Mouse (Mus musculus): ENCODE results near the gene Fxyd6. TPM values are rescaled to one million over a fixed set of nuclear protein-coding genes. Genes with fewer than 3 reads are reported as not detected.

Fxyd6 gene
- polyA plus RNA-seq (2017; shearing (Covaris generic)): 1 to 10 TPM in 1 of 2 experiments, not detected in 1; 1.1 TPM

DNA sequence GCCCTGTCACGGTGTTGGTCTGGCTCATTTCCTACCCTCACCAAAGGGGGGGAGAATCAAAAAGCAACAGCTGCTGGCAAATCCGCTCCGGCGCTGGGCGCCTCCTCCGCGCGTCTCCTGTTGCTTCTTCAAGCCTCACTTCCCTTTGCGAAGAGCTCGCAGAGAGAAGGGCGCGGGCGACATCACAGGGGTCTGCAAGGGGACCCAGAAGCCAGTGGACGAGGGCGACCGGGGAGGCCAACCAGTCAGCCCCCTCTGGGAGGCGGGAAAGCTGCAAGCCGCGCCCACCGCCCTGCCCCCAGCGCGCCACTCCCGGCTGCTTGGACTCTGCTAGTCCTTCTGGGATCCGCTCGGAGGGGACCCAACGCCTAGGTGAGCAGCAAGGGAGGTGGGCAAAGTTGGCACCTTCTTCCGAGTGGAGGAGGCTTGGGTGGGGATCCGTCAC is at the start of gene Fxyd6:
Gene Fxyd6 (plus strand): TSS at position 69 of the 445 bp plus-strand sequence.
- no peak for ATAC-seq

- ATAC-seq: no peak
These were observed 48.5 kb upstream of the Fxyd6 start for GRCm38 (mm10) chr9:45321465-45321864.

- ATAC-seq: no peak
These were observed 48.0 kb upstream of the Fxyd6 start for GRCm38 (mm10) chr9:45321946-45322430.

GRCm38 (mm10) chr9:45326390-45326789 is 43.6 kb upstream of the Fxyd6 start:
- no peak for ATAC-seq

GRCm38 (mm10) chr9:45328263-45328662 is 41.7 kb upstream of the Fxyd6 start:
- ATAC-seq: no peak

- peak; percentile 71 for ATAC-seq
These were observed 40.4 kb upstream of the Fxyd6 start for GRCm38 (mm10) chr9:45329577-45329976.

GRCm38 (mm10) chr9:45337406-45337805 is 32.6 kb upstream of the Fxyd6 start:
- no peak for ATAC-seq

- no peak for ATAC-seq
These were observed 26.9 kb upstream of the Fxyd6 start for GRCm38 (mm10) chr9:45343066-45343465.

- ATAC-seq: no peak
These were observed 24.5 kb upstream of the Fxyd6 start for GRCm38 (mm10) chr9:45345516-45345915.

GRCm38 (mm10) chr9:45346276-45346675 is 23.7 kb upstream of the Fxyd6 start:
- no peak for ATAC-seq

DNA sequence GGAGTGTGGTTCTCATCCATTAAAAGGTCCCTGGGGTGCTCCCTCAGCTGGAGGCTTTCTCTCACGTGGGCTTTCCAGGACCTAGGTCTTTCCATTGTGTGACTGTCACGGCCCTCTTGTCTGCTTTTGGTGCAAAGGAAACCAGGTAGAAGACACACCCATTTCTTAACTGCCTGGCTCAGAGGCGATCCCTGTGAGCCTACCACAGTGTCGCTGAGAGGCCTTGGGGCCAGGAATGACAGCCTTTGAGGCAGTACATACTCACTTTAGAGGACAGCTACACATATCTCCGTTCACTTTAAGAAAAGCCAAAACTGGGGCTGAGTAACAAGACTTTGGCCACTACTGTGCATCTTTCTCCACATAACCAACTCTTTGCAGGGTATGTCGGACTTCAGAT is 21.4 kb upstream of the Fxyd6 start:
- ATAC-seq: no peak

DNA sequence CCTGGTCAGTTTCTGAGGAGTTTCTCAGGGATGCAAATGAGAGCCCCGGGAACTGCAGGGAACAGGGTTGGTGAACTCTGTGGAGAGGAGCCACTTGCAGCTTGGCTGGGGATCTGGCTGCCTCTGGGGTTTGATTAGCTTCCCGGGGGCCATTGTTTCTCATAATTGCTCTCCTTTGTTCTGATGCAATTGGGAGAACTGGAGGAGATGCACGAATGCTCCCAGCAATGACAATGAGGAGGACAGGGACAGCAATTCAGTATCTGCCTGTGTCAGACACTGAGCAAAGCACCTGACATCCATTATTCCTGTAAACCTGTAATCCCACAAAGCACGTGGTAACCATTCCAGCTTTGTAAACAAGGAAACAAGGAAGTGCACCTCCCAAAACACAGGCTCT is 20.8 kb upstream of the Fxyd6 start:
- ATAC-seq: no peak

GRCm38 (mm10) chr9:45349851-45350250 is 20.1 kb upstream of the Fxyd6 start:
- ATAC-seq: no peak

- no peak for ATAC-seq
These were observed 14.8 kb upstream of the Fxyd6 start for GRCm38 (mm10) chr9:45355192-45355591.

- ATAC-seq: no peak
These were observed 11.6 kb upstream of the Fxyd6 start for GRCm38 (mm10) chr9:45358356-45358755.

DNA sequence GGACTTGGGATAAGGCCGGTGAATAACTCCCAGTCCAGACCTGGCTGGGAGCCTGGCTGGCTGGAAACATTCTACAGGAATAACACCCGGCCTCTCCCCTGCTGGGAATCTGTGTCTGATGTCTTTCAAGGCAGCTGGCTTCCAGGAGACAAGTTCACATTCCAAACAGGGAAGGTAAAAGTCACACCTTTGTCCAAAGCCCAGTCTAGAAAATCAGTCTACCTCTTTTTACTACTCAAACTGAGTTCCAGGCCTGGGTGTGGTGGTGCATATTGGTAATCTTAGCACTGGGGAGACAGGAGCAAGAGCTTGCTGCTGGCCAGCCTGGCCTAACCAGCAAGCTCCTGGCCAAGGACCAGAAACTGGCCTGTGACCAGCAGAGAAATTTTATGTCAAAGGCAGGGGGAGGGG is 7.9 kb upstream of the Fxyd6 start:
- ATAC-seq: no peak

- ATAC-seq: no peak
These were observed 6.3 kb upstream of the Fxyd6 start for GRCm38 (mm10) chr9:45363639-45364214.

DNA sequence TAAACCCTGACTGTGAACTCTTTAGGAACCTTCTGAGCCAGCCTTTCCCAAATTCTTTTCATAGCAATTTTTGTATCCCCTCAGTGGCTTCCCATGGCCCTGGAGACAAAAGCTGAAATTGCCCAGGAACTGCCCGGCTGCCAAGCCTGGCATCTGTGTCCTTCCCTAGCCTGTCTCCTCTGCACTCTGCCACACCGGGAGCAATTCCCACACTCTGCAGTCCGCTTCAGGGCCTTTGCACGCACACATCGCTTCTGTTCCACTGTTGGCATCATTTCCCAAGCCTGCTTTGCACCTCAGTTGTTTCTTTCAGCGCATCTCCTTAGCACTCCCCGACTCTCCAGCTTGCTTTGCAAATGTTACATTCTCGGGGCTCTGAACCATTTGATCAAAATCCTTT is 2.3 kb upstream of the Fxyd6 start:
- ATAC-seq: no peak

DNA sequence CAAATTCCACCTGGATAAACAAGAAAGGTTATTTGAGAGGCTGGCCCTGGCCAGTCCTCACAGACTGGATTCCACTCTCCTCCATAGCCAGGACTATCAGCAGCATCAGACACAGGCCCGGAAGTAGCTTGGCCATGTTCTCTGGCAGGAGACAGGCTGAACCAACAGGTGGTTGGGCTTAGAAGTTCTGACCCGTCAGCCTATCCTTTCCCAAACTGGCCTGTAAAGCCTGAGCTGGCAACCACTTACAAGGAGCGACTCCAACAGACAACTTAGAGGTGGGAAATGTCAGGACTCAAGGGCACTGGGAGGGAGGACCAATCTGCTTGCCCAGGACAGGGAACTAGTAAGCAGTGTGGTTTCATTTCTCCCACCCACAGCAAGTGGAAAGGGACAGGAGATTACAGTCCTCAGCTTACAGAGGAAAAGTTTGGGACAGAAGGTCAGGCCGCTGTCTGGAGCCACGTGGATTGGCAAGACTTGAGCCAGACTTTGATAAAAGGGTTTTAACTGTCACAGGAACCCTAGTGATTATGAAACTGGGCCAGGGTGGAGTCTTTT is 1.6 kb upstream of the Fxyd6 start:
- no peak for ATAC-seq

- no peak for ATAC-seq
These were observed 791 bp downstream of the Fxyd6 start for GRCm38 (mm10) chr9:45370616-45371336.

DNA sequence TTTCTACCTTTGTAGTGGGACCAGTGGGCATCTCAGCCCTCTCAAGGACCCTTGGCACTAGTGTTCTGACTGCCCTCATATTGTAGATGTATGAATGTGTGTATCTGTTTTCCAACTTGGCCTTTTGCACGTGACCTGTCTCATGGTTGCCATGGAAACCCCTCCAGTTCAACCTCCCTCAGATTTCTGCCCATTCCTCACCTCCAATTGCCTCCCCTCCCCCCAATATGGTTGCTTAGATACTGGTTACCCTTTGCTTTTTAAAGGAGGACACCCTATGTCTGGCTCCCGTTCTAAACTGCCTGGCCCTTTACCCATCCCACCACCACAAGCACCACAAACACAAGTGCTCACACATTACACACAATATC is 1.3 kb downstream of the Fxyd6 start:
- no peak for ATAC-seq

DNA sequence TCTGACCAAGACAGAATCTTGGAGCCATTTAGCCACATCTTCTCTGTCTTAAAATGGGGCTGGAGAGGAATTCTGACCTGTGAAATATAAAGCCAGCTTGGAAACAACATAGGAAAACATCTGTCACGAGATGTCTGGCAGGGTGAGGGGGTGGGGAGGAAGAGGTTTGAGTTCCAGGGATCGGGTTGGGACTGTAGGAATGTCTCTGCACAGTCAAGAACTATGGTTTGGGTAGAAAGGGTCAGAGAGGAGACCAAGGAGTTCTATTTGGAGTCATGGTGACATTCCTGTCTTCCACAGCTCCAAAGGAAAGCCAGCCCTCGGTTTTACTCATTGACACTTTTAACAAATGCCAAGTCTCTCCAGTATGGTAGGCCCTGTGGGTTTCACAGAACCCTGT is 3.9 kb downstream of the Fxyd6 start:
- ATAC-seq: no peak

GRCm38 (mm10) chr9:45374988-45375502 is 5.1 kb downstream of the Fxyd6 start:
- ATAC-seq: no peak

- no peak for ATAC-seq
These were observed 6.4 kb downstream of the Fxyd6 start for GRCm38 (mm10) chr9:45376427-45376826.

Data from activated CD4-positive, CD25-positive, alpha-beta regulatory T cell, adult 4 months (primary cell).